Mouse (Mus musculus) heart, embryonic 10.5 days (tissue): ENCODE data around the gene Paox. TPM values are rescaled to one million over a fixed set of nuclear protein-coding genes. Genes with fewer than 3 reads are reported as not detected.
A peak's percentile ranks its signal among the peaks of the same experiment; 100 is the strongest.

ENCODE experiments used
- DNase-seq: peaks from one replicate; pipeline ENCODE4 v3.0.0-alpha.2; 2017; ENCODE audit warnings: low spot score
- H3K27ac ChIP-seq: fragments of 300-500 bp; sonication (generic); 2 replicates; pipeline ENCODE4 v1.5.1; 2016; ENCODE audit warnings: mild to moderate bottlenecking
- H3K27me3 ChIP-seq: fragments of 300-500 bp; sonication (generic); 2 replicates; pipeline ENCODE4 v1.6.1; 2016; ENCODE audit warnings: mild to moderate bottlenecking; ENCODE audit not compliant: poor library complexity, insufficient read depth, severe bottlenecking
- H3K36me3 ChIP-seq: fragments of 300-500 bp; sonication (generic); 2 replicates; pipeline ENCODE4 v1.6.1; 2016; ENCODE audit warnings: mild to moderate bottlenecking, moderate library complexity
- H3K4me1 ChIP-seq: fragments of 300-500 bp; sonication (generic); 2 replicates; pipeline ENCODE4 v1.6.1; 2016; ENCODE audit warnings: mild to moderate bottlenecking
- H3K4me3 ChIP-seq: fragments of 300-500 bp; sonication (generic); 2 replicates; pipeline ENCODE4 v1.5.1; 2016; ENCODE audit warnings: mild to moderate bottlenecking, moderate library complexity
- H3K9me3 ChIP-seq: fragments of 300-500 bp; sonication (generic); 2 replicates; pipeline ENCODE4 v1.6.1; 2016; ENCODE audit warnings: mild to moderate bottlenecking, moderate library complexity
- WGBS: fragments of 180-500 bp; shearing (Covaris S2); methylation state at CpG from one replicate; pipeline ENCODE4 v1.1.7; 2016; 5-methylcytosine and 5-hydroxymethylcytosine counted together
- polyA plus RNA-seq: library from polyadenylated mRNA; unstranded; fragments of >200 nt; fragmentation: Nextera tagmentation; extraction: Ambion mirVana; gene quantifications from 2 replicates; pipeline ENCODE4 v1.2.1, GENCODE M21; 2016

Gene Paox
- polyA plus RNA-seq, 1 experiment from 2014 or later, result 20.2 TPM

GRCm38 (mm10) chr7:140096055-140096454 lies 19.5 kb upstream of the Paox start:
- Histone ChIP-seq H3K4me1 (peaks cover 11% of the 10 kb centered on the region), H3K4me3 (no peak overlapping the region), H3K9me3 (no peaks in the 10 kb centered on the region), H3K36me3 (peaks cover 18% of the 10 kb centered on the region; the same call in 1 of the 2 replicates), H3K27me3 (peaks cover 6% of the 10 kb centered on the region), H3K27ac (no peak overlapping the region)
- no peak for DNase-seq

- Histone ChIP-seq H3K4me1 (peaks cover 24% of the 10 kb centered on the region), H3K9me3 (no peaks in the 10 kb centered on the region), H3K27ac (no peak overlapping the region), H3K27me3 (peaks cover 9% of the 10 kb centered on the region), H3K4me3 (no peak overlapping the region), H3K36me3 (peaks cover 18% of the 10 kb centered on the region; the same call in 1 of the 2 replicates)
- no peak for DNase-seq
- WGBS, result 52% methylated on average over 1 of the region's 1 CpGs
Observed at GRCm38 (mm10) chr7:140098466-140098865, 17.1 kb upstream of the Paox start.

- WGBS, result 67% methylated on average over 10 of the region's 10 CpGs
- peak overlapping the region; percentile 89 for H3K27ac ChIP-seq
- H3K27me3 ChIP-seq, result peaks cover 9% of the 10 kb centered on the region
- no peak for DNase-seq
- H3K9me3 ChIP-seq, result no peaks in the 10 kb centered on the region
- peaks cover 16% of the 10 kb centered on the region for H3K4me1 ChIP-seq
- H3K36me3 ChIP-seq, result peaks cover 35% of the 10 kb centered on the region
- H3K4me3 ChIP-seq, result peak overlapping the region; percentile 62
Observed at GRCm38 (mm10) chr7:140101498-140101897, 14.1 kb upstream of the Paox start.

- Histone ChIP-seq H3K4me3 (peak within 1 kb of the TSS; percentile 62), H3K27ac (peak within 1 kb of the TSS; percentile 89), H3K36me3 (peaks cover 41% of the 10 kb centered on the region), H3K27me3 (peaks cover 9% of the 10 kb centered on the region), H3K4me1 (peaks cover 16% of the 10 kb centered on the region), H3K9me3 (no peaks in the 10 kb centered on the region)
- peak; percentile 94 for DNase-seq
- 1% methylated on average over 30 of the region's 30 CpGs for WGBS
Observed at GRCm38 (mm10) chr7:140101993-140102860, 13.4 kb upstream of the Paox start, which contains the start of gene Fuom. Gene Fuom, minus strand, starts transcription at chr7:140102441.

- no peak for DNase-seq
- no peak overlapping the region for H3K4me3 ChIP-seq
- H3K4me1 ChIP-seq, result peaks cover 16% of the 10 kb centered on the region
- H3K9me3 ChIP-seq, result no peaks in the 10 kb centered on the region
- peaks cover 55% of the 10 kb centered on the region for H3K36me3 ChIP-seq
- 82% methylated on average over 4 of the region's 4 CpGs for WGBS
- no peak overlapping the region for H3K27ac ChIP-seq
- H3K27me3 ChIP-seq, result peaks cover 9% of the 10 kb centered on the region
Observed at GRCm38 (mm10) chr7:140104009-140104408, 11.6 kb upstream of the Paox start.

DNA sequence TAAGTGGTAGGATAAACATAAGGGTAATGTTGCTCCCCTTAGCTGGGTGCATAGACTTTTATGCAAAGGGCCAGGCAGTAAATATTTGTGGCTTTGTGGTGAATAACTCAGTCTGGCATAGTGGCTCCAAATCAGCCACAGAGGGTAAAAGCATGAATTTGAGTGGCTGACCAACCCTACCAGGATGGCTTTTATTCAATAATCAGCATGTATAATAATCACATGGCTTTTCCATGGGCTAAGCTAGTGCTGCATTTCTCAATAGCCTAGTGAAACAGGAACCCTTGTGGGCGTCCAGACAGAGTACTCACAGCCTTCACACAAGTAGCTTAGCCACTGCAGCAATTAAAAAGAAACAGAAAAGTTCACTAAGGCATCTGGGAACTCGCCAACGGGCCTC lies 3.7 kb upstream of the Paox start:
- Histone ChIP-seq H3K36me3 (peaks cover 60% of the 10 kb centered on the region), H3K27me3 (no peaks in the 10 kb centered on the region), H3K4me1 (peaks cover 5% of the 10 kb centered on the region; the same call in 1 of the 2 replicates), H3K9me3 (no peaks in the 10 kb centered on the region), H3K4me3 (no peak overlapping the region), H3K27ac (no peak overlapping the region)
- WGBS, result 71% methylated on average over 3 of the region's 3 CpGs
- no peak for DNase-seq

DNA sequence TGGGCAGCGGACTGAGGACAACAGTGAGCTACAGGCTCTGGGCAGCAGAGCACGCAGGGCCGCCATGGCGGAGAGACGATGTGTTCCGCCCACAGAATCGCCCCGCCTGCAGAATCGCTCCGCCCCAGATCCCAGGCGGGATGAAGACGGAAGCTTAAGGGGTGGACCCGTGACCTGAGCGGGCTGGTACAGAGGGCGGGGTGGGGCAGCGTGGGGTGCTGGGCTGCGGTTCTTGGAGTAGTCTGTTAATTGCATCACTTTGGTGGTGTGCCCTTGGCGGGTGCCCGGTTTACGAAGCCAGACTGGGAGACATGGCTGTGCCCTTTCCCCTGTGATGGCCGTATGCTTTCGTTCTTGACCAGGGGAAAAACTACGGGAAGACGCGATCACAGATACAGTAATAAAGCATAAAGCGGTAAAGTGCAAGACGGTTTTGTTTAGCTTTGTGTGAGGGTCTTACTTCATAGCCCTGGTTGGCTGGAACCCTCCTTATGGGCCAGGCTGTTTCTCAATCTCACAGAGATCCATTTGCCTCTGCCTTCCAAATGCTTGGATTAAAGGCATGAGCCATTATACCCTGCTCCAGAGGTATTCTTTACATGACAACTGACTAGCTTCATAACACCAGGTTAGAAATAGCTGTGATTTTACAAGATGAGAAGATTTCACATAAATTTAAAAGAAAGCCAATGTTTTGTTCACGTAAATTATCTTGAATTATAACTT lies 893 bp downstream of the Paox start, which contains the start of gene Echs1:
Gene Echs1 (minus strand): TSS at position 148 of the 726 bp plus-strand sequence.
- H3K27me3 ChIP-seq, result no peaks in the 10 kb centered on the region
- peak; percentile 95 for DNase-seq
- peaks cover 5% of the 10 kb centered on the region; the same call in 1 of the 2 replicates for H3K4me1 ChIP-seq
- 4% methylated on average over 28 of the region's 28 CpGs for WGBS
- H3K9me3 ChIP-seq, result no peaks in the 10 kb centered on the region
- peaks cover 14% of the 10 kb centered on the region for H3K36me3 ChIP-seq
- peak within 1 kb of the TSS; percentile 81 for H3K4me3 ChIP-seq
- H3K27ac ChIP-seq, result peak within 1 kb of the TSS; percentile 94

GRCm38 (mm10) chr7:140120484-140120883 lies 4.9 kb downstream of the Paox start:
- no peaks in the 10 kb centered on the region for H3K27me3 ChIP-seq
- WGBS, result 84% methylated on average over 2 of the region's 2 CpGs
- no peaks in the 10 kb centered on the region for H3K9me3 ChIP-seq
- no peak overlapping the region for H3K27ac ChIP-seq
- H3K4me1 ChIP-seq, result peaks cover 6% of the 10 kb centered on the region; the same call in 1 of the 2 replicates
- no peak for DNase-seq
- no peak overlapping the region for H3K4me3 ChIP-seq
- H3K36me3 ChIP-seq, result no peaks in the 10 kb centered on the region

DNA sequence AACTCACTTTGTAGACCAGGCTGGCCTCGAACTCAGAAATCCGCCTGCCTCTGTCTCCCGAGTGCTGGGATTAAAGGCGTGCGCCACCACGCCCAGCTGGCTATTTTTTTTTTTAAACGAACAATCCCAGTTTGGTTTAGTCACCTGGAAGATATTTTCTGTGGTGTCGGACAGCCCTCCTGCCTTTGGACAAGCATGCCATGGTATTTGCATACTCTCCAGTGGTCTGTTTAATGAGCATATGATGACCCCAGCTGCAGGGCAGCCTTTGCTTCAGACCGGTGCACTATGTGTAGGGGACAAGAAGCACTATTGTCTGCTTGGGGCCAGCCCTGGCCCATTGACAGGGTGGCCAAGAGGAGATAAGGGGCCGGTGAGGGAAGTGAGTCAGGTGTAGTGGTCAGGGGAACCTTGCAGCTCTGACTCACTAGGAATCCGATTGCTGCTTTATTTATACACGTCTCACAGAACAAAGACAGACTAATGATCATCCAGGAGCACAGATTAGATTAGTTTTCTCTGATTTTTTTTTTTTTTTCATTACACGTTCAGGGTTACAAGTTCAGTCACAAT lies 5.8 kb downstream of the Paox start:
- no peaks in the 10 kb centered on the region for H3K36me3 ChIP-seq
- H3K9me3 ChIP-seq, result no peaks in the 10 kb centered on the region
- 71% methylated on average over 13 of the region's 13 CpGs for WGBS
- peaks cover 8% of the 10 kb centered on the region; the same call in 1 of the 2 replicates for H3K4me1 ChIP-seq
- DNase-seq, result no peak
- H3K27ac ChIP-seq, result no peak overlapping the region
- H3K27me3 ChIP-seq, result no peaks in the 10 kb centered on the region
- H3K4me3 ChIP-seq, result no peak overlapping the region

- WGBS, result 27% methylated on average over 4 of the region's 4 CpGs
- Histone ChIP-seq H3K27me3 (no peaks in the 10 kb centered on the region), H3K27ac (no peak overlapping the region), H3K9me3 (no peaks in the 10 kb centered on the region), H3K4me3 (no peak overlapping the region), H3K4me1 (peaks cover 13% of the 10 kb centered on the region), H3K36me3 (no peaks in the 10 kb centered on the region)
- no peak for DNase-seq
Observed at GRCm38 (mm10) chr7:140122765-140123164, 7.2 kb downstream of the Paox start.

- Histone ChIP-seq H3K9me3 (no peaks in the 10 kb centered on the region), H3K4me3 (no peak overlapping the region), H3K36me3 (peaks cover 4% of the 10 kb centered on the region), H3K27me3 (no peaks in the 10 kb centered on the region), H3K27ac (no peak overlapping the region), H3K4me1 (peaks cover 13% of the 10 kb centered on the region)
- WGBS, result 83% methylated on average over 1 of the region's 1 CpGs
- no peak for DNase-seq
Observed at GRCm38 (mm10) chr7:140124382-140124781, 8.8 kb downstream of the Paox start.

DNA sequence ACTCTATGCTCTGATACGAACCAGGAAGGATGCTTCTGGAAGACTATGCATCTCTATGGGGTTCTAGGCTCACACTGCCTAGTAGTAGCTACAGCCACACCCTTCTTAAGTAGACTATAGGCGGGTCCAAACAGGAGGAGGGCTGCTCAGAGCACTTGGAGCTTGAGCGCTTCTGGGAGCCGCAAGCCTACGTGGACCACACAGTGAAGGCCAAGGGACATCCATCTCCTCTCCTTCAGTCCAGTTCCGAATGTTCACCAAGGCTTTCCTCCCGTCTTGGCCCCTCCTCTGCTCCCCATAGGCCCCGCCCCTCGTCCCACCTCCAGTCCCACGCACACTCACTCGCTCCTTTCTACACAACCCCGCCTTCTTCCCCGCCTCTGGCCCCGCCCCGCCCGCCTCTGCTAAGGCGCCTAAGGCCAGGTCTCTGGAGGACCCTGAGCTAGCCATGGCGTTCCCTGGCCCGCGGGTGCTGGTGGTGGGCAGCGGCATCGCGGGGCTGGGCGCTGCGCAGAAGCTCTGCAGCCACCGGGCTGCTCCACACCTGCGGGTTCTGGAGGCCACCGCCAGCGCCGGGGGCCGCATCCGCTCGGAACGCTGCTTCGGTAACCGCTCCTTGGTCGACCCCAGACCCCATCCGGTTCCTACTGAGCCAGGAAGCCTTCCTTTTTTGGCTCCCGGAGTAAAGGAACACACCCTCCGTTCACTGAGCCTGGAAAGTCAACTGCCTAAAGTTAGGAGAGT lies 9.9 kb downstream of the Paox start:
- DNase-seq, result peak; percentile 98
- Histone ChIP-seq H3K27ac (peak overlapping the region; percentile 94), H3K4me3 (peak overlapping the region; percentile 82), H3K9me3 (no peaks in the 10 kb centered on the region), H3K27me3 (no peaks in the 10 kb centered on the region), H3K36me3 (peaks cover 15% of the 10 kb centered on the region), H3K4me1 (peaks cover 13% of the 10 kb centered on the region)
- 2% methylated on average over 40 of the region's 40 CpGs for WGBS
